Mouse (Mus musculus) hindbrain, embryonic 10.5 days (tissue): ENCODE measurements around the gene Pik3r5. TPM values are rescaled to one million over a fixed set of nuclear protein-coding genes. Genes with fewer than 3 reads are reported as not detected.

Source experiments
- DNase-seq: peaks from one replicate; pipeline ENCODE4 v3.0.0-alpha.2; 2017; ENCODE audit warnings: low spot score
- H3K27ac ChIP-seq: fragments of 300-500 bp; sonication (generic); 2 replicates; pipeline ENCODE4 v1.5.1; 2016; ENCODE audit warnings: mild to moderate bottlenecking, moderate library complexity
- H3K27me3 ChIP-seq: fragments of 300-500 bp; sonication (generic); 2 replicates; pipeline ENCODE4 v1.6.1; 2016; ENCODE audit warnings: mild to moderate bottlenecking; ENCODE audit not compliant: poor library complexity, insufficient read depth, severe bottlenecking
- H3K36me3 ChIP-seq: fragments of 300-500 bp; sonication (generic); 2 replicates; pipeline ENCODE4 v1.6.1; 2016; ENCODE audit warnings: mild to moderate bottlenecking, moderate library complexity
- H3K4me1 ChIP-seq: fragments of 300-500 bp; sonication (generic); replicated peaks from 2 replicates; pipeline ENCODE4 v1.6.1; 2016; ENCODE audit warnings: mild to moderate bottlenecking
- H3K4me3 ChIP-seq: fragments of 300-500 bp; sonication (generic); 2 replicates; pipeline ENCODE4 v1.5.1; 2016; ENCODE audit warnings: mild to moderate bottlenecking, moderate library complexity
- H3K9me3 ChIP-seq: fragments of 300-500 bp; sonication (generic); 2 replicates; pipeline ENCODE4 v1.6.1; 2016; ENCODE audit warnings: mild to moderate bottlenecking, moderate library complexity
- WGBS: fragments of 180-500 bp; shearing (Covaris S2); methylation state at CpG from one replicate; pipeline ENCODE4 v1.1.7; 2016; 5-methylcytosine and 5-hydroxymethylcytosine counted together
- polyA plus RNA-seq: library from polyadenylated mRNA; unstranded; fragments of >200 nt; fragmentation: Nextera tagmentation; extraction: Ambion mirVana; gene quantifications from 2 replicates; pipeline ENCODE4 v1.2.1, GENCODE M21; 2016

Pik3r5 gene
- polyA plus RNA-seq, 1 experiment from 2014 or later: 0.88 TPM

DNA sequence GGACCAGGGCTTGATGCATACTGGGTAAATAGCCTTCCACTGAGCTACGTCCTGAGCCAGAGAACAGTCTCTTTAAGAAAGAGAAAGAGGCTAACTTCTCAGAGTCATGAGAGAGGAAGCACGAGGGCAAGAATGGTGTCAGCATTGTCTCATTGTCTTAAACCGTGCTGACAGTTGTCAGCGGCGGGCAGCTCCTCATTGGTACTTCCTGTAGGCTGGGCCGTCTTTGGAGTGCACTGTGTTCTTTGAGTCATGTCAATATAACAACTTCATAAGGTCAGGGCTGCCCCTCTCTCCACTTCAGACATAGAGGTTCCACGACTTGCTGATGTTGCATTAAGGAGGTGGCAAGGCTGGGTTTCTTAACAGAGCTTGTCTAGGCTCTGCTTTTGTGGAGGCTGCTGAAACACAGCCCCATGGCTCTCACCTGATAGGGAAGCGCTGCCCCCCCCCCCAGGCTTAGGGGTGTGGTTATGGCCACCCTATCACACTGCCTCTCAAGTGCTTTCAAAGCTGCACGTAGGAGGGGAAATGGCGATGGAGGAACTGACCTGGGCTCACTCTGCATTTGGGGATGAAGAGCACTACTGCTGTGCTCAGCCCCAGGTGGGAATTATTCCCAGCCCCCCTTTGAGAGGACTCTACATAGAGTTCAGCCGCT is 24.5 kb upstream of the Pik3r5 start:
- WGBS: 59% methylated on average over 11 of the region's 11 CpGs

DNA sequence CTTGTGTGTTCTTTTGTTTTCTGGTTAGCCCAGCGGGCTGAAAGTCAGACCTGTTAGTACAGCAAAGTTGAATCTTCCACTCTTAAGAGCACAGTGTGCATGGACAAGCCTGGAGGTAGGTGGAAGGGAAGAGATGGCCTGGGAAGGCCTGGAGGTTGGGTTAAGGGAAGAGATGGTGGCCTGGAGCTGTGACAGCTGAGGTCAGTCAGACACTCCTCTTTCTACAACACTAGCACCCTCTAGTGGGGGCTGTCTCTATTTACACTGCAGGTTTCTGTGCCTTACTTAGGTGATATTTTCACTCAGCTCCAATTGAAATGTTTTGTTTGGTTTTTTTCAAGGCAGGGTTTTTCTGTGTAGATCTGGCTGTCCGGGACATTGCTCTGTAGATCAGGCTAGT is 23.8 kb upstream of the Pik3r5 start:
- no peaks in the 10 kb centered on the region for H3K9me3 ChIP-seq
- no peak overlapping the region for H3K4me3 ChIP-seq
- no peaks in the 10 kb centered on the region for H3K36me3 ChIP-seq
- no peak overlapping the region for H3K27ac ChIP-seq
- DNase-seq: peak; percentile 68
- H3K4me1 ChIP-seq: peaks cover 8% of the 10 kb centered on the region; the same call in 1 of the 2 replicates
- WGBS: 53% methylated on average over 2 of the region's 2 CpGs
- H3K27me3 ChIP-seq: peaks cover 54% of the 10 kb centered on the region

More for the DNA sequence above, 24.5 kb upstream of the Pik3r5 start:
- H3K4me3 ChIP-seq: no peak overlapping the region
- peaks cover 8% of the 10 kb centered on the region; the same call in 1 of the 2 replicates for H3K4me1 ChIP-seq
- H3K27me3 ChIP-seq: peaks cover 62% of the 10 kb centered on the region
- H3K9me3 ChIP-seq: no peaks in the 10 kb centered on the region
- no peaks in the 10 kb centered on the region for H3K36me3 ChIP-seq
- DNase-seq: no peak
- H3K27ac ChIP-seq: no peak overlapping the region

DNA sequence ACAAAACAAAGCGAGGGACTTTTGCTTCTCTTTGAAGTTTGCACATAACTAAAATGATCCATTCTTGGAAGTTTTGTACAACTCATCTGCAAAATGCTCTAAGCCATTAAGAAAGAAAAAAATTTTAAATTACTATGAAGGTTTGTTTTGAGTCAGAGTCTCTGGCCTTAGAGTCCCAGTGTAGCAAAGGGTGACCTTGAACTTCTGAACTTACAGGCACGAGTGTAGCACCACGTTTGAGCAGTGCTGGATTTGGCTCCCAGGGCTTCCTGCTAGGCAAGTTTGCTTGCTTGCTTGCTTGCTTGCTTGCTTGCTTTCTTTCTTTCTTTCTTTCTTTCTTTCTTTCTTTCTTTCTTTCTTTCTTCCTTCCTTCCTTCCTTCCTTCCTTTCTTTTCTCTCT is 14.9 kb upstream of the Pik3r5 start:
- no peaks in the 10 kb centered on the region for H3K27me3 ChIP-seq
- H3K36me3 ChIP-seq: no peaks in the 10 kb centered on the region
- 66% methylated on average over 3 of the region's 3 CpGs for WGBS
- no peak for DNase-seq
- no peak overlapping the region for H3K27ac ChIP-seq
- H3K4me1 ChIP-seq: peaks cover 5% of the 10 kb centered on the region; the same call in 1 of the 2 replicates
- H3K9me3 ChIP-seq: peaks cover 7% of the 10 kb centered on the region; the same call in 1 of the 2 replicates
- no peak overlapping the region for H3K4me3 ChIP-seq

DNA sequence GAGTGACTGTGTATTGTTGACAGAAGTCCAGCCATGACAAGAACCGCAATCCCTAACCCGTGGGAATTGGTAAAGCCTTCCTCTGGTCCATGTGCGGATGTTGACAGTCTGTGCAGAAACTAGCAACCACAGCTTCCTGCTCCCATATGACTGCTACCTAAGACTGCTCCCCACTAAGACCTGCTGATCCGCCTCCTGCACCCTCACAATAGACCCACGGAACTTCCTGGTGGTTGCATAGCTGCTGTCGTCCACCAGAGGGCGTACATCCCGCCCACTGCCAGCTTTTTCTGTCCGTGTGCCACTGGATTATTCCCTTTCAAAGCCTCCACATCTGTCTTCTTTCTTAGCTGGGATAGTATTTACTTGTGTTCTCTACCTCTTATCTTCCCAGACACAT is 14.1 kb upstream of the Pik3r5 start:
- Histone ChIP-seq H3K27ac (no peak overlapping the region), H3K4me1 (peaks cover 5% of the 10 kb centered on the region; the same call in 1 of the 2 replicates), H3K27me3 (no peaks in the 10 kb centered on the region), H3K9me3 (peaks cover 7% of the 10 kb centered on the region; the same call in 1 of the 2 replicates), H3K36me3 (no peaks in the 10 kb centered on the region), H3K4me3 (no peak overlapping the region)
- peak; percentile 36 for DNase-seq
- WGBS: 48% methylated on average over 9 of the region's 9 CpGs

DNA sequence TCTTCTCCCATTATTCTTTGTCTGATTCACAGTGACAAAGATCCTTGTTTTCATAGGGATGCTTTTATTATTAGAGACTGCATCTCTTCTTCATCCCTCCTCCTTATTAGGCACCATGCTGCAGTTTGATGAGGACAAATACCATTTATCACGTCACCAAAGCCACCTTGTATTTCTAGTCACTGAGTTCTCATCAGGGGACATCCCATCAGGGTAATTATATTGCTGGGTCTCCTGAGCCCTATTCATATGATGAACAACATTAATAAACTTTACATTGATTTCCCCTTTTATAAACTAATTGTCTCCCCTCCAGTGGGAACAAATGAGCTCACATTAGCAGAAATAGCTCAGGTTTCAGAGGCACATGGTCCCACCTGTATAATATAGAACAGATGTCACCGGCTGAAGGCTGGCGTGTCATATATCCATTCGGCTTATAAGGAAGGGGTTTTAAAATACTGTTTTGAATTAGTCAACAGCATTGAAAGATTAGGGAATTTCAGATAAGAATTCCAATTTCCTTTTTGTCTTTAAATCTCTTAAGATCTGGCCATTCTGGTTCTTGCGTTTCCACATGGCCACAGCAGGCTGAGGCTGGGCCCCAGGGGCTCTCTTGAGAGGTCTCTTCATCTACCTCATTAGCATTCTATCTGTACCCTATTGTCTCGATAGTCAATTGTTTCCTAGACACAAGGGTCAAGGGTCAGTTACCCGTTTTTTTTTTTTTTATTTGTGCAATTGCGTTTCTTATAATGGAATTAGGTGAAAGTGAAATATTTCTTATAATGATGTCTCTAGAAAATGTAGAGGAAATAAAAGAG is 6.2 kb upstream of the Pik3r5 start:
- no peak overlapping the region for H3K4me3 ChIP-seq
- H3K36me3 ChIP-seq: no peaks in the 10 kb centered on the region
- no peaks in the 10 kb centered on the region for H3K9me3 ChIP-seq
- DNase-seq: no peak
- H3K4me1 ChIP-seq: peaks cover 28% of the 10 kb centered on the region
- WGBS: 32% methylated on average over 8 of the region's 8 CpGs
- peaks cover 23% of the 10 kb centered on the region for H3K27me3 ChIP-seq
- H3K27ac ChIP-seq: no peak overlapping the region; the same call in 1 of the 2 replicates

DNA sequence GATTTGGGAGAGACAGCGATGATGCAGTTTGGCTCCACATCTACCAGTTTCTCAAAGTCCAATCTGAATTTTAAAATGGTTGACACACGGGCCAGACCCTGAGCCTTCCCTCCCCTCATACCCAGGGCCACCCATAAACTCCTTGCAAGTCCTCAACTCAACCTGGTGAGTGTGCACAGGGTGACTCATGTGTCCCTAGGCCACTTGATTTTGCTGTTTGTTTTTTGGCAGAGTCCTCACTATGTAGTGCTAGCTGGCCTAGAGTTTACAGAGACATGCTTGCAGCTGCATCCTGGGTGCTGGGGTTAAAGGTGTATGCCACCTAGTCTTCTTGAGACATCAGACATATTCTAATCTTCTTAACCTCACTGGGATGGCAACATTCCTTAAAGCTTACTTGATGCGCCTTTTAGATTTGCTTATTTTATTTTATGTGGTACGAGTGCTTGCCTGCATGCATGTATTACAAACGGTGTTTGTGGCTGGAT is 4.8 kb upstream of the Pik3r5 start:
- Histone ChIP-seq H3K27me3 (peaks cover 36% of the 10 kb centered on the region), H3K4me3 (no peak overlapping the region), H3K9me3 (no peaks in the 10 kb centered on the region), H3K36me3 (no peaks in the 10 kb centered on the region), H3K4me1 (peaks cover 36% of the 10 kb centered on the region), H3K27ac (peak overlapping the region; percentile 71)
- WGBS: 83% methylated on average over 5 of the region's 5 CpGs
- no peak for DNase-seq

DNA sequence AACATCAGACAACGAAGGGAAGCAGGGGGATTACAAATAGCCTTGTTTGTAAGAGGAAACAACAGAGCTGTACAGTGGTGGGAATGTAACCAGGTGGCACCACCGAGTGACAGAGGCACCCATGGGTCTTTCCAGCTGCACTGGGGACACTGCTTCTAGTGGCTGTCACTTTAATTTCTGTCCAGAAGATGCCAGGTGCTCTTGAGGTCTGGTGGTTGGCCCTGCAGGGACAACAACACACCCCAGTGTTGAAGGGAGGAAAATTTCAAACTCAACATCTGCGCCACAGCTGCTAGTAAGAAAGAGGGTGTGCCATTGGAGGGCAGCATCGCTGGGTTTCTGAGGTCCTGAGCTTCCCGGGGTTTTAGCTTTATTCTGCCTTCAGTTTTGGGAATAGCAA is 1.3 kb upstream of the Pik3r5 start:
- Histone ChIP-seq H3K4me1 (peaks cover 42% of the 10 kb centered on the region), H3K27me3 (peaks cover 51% of the 10 kb centered on the region), H3K4me3 (no peak overlapping the region), H3K9me3 (no peaks in the 10 kb centered on the region), H3K36me3 (no peaks in the 10 kb centered on the region), H3K27ac (no peak overlapping the region)
- DNase-seq: no peak
- WGBS: 71% methylated on average over 5 of the region's 5 CpGs

DNA sequence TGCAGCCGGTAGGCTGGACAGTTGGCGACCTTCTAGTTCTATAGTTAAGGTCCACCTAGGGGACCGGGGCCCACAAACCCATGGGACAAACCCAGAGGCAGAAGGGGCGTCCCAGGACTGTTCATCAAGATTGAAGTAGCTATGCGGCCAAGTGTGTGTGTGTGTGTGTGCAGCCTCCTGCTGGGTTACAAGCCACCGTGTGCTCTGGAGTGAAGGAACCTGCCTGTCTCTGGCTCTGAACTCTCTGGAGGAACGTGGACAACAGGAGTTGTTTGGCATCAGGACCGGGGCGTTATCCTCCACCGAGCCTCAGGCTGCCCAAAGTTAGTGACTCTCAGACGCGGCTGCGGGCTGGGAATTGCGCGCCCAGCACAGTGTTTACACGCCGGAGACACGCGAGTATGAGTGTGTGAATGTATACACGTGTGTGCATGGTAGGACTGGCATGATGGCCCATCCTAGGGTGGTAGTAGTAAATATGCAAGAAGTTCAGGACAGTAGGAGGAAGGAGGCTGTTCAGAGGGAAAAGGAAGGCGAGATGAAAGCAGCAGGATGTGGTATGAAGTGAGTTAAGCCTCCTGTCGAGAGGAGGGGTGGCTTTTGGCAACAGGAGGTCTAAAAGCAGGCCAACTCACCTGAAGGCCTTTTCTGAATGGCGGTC is 570 bp downstream of the Pik3r5 start:
- peak overlapping the region; percentile 57 for H3K4me3 ChIP-seq
- H3K36me3 ChIP-seq: no peaks in the 10 kb centered on the region
- 31% methylated on average over 23 of the region's 23 CpGs for WGBS
- peak overlapping the region; percentile 78 for H3K27ac ChIP-seq
- peaks cover 51% of the 10 kb centered on the region for H3K27me3 ChIP-seq
- no peak for DNase-seq
- H3K4me1 ChIP-seq: peaks cover 23% of the 10 kb centered on the region
- no peaks in the 10 kb centered on the region for H3K9me3 ChIP-seq

DNA sequence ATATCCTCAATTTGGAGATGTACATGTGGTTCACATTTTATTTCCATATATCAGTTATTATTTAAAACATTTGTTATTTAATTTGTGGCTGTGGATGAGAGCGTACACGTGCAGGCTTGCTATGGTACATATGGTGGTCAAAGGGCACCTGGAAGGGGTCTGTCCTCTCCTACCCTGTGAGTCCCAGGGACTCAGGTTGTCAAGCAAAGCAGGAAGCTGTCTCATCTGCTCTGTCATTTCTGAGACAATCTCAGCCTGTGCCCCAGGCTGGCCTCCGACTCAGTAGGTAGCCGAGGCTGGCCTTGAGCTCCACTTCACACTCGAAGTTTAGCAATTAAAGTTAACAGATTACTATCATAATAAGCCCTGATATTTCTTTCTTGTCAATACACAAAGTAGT is 1.6 kb downstream of the Pik3r5 start:
- H3K36me3 ChIP-seq: no peaks in the 10 kb centered on the region
- WGBS: 86% methylated on average over 5 of the region's 5 CpGs
- peaks cover 22% of the 10 kb centered on the region for H3K4me1 ChIP-seq
- no peak overlapping the region for H3K4me3 ChIP-seq
- no peak for DNase-seq
- H3K9me3 ChIP-seq: no peaks in the 10 kb centered on the region
- peaks cover 51% of the 10 kb centered on the region for H3K27me3 ChIP-seq
- no peak overlapping the region for H3K27ac ChIP-seq

DNA sequence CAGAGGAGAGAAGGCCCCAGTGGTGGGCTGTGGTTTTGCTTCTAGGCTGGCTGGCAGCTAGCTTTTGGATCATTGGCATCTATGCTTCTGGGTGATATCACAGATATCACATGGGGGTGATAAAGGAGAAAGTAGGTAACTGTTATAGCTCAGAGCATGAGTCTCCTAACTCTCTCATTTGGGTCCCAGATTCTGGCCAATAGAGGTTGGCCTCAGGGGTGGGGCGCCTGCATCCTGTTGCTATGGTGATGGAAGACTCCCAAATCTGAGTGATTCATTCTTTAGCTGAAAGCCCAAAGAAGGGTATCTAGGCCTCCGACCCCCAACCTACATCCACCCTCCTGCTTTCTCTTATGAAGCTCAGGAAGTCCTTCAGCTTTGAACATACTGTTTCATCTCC is 2.8 kb downstream of the Pik3r5 start:
- Histone ChIP-seq H3K4me3 (no peak overlapping the region), H3K27ac (no peak overlapping the region), H3K27me3 (peaks cover 46% of the 10 kb centered on the region), H3K4me1 (peaks cover 22% of the 10 kb centered on the region), H3K36me3 (no peaks in the 10 kb centered on the region), H3K9me3 (no peaks in the 10 kb centered on the region)
- WGBS: 76% methylated on average over 2 of the region's 2 CpGs
- no peak for DNase-seq

DNA sequence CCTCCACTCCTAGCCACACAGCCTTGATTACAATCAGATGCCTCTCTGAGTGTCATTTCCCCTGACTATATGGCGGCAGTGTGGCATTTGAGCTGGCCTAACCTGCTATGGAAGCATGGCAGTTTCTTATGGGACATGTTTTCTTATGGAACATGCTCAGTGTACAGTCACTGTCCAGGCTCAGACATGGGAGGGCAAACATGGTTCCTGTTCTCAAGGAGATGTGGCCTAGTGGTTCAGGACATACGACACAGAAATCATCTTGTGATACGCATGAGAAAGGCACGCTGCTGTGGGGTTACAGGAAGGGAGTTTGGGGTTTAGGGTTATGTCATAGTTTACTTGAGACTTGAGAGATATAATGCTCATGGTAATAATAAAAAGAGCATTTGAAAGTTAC is 3.7 kb downstream of the Pik3r5 start:
- peaks cover 22% of the 10 kb centered on the region for H3K4me1 ChIP-seq
- no peaks in the 10 kb centered on the region for H3K36me3 ChIP-seq
- H3K27me3 ChIP-seq: peaks cover 37% of the 10 kb centered on the region
- no peak for DNase-seq
- no peak overlapping the region for H3K27ac ChIP-seq
- 88% methylated on average over 4 of the region's 4 CpGs for WGBS
- no peaks in the 10 kb centered on the region for H3K9me3 ChIP-seq
- H3K4me3 ChIP-seq: no peak overlapping the region

DNA sequence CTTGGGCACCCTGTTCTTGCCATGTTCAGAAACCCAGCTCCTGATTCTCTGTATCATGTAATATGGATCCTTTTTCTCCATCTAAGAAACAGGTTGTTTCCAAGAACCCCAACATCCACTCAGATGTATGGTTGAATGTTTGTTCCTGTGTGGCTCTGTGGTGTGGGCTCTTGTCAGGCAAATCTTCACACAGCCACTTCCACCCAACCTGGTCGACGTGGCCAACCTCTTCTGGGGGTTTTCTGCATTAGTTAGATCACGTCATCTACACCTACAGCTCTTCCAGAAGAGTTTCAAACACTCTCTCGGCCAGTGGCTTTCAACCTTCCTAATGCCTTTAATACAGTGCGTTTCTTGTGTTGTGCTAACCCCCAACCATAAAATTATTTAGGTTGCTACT is 4.5 kb downstream of the Pik3r5 start:
- no peaks in the 10 kb centered on the region for H3K36me3 ChIP-seq
- WGBS: 85% methylated on average over 5 of the region's 5 CpGs
- DNase-seq: no peak
- no peak overlapping the region for H3K4me3 ChIP-seq
- H3K27me3 ChIP-seq: peaks cover 29% of the 10 kb centered on the region
- no peaks in the 10 kb centered on the region for H3K9me3 ChIP-seq
- H3K27ac ChIP-seq: no peak overlapping the region
- peaks cover 22% of the 10 kb centered on the region for H3K4me1 ChIP-seq

DNA sequence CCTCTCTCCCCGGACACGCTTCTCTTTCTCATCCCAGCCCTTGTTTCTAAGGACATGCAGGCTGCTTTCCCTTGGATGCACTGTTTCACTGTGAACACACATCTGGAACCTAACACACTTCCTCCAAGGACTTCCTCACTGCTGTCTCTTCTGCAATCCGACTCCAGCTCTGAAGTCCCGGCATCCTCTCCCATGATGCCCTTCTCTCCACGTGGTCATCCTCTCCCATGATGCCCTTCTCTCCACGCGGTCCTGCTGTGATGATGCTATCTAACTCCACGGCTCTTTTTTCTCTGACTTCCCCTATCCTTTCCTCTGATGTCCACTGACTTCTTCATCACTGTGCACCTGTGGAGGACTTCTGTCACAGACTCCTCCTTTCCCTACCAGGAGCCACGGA is 8.2 kb downstream of the Pik3r5 start:
- H3K36me3 ChIP-seq: no peaks in the 10 kb centered on the region
- H3K9me3 ChIP-seq: no peaks in the 10 kb centered on the region
- no peak overlapping the region for H3K27ac ChIP-seq
- H3K4me1 ChIP-seq: 0 out of 2 replicates have a peak, but pooled peaks cover 4% of the 10 kb centered on the region
- 83% methylated on average over 9 of the region's 9 CpGs for WGBS
- no peak overlapping the region for H3K4me3 ChIP-seq
- no peaks in the 10 kb centered on the region for H3K27me3 ChIP-seq
- no peak for DNase-seq
